Mouse (Mus musculus) E14TG2a.4 (cell line): ENCODE measurements around the gene Zfyve21.

Experiments
- H3K27me3 ChIP-seq: 2 replicates; pipeline ENCODE4 v1.6.1; 2014; ENCODE audit warnings: low read length, control low read depth; ENCODE audit not compliant: insufficient read depth
- H3K36me3 ChIP-seq: 2 replicates; pipeline ENCODE4 v1.6.1; 2014; ENCODE audit warnings: low read length, control low read depth; ENCODE audit not compliant: insufficient read depth
- H3K4me1 ChIP-seq: replicated peaks from 2 replicates; pipeline ENCODE4 v1.6.1; 2014; ENCODE audit warnings: low read depth, low read length, control low read depth
- H3K4me3 ChIP-seq: replicated peaks from 2 replicates; pipeline ENCODE4 v1.5.1; 2014; ENCODE audit warnings: mild to moderate bottlenecking, low read length
- H3K9me3 ChIP-seq: 2 replicates; pipeline ENCODE4 v1.6.1; 2014; ENCODE audit warnings: low read length, control low read depth
- CTCF ChIP-seq: conservative IDR thresholded peaks from 2 replicates; pipeline ENCODE4 v1.5.1; 2014; ENCODE audit warnings: low read length
- NANOG ChIP-seq: IDR thresholded peaks from 2 replicates; pipeline ENCODE4 v1.6.1; 2014; ENCODE audit warnings: borderline replicate concordance, low read length, mixed read lengths
- POU5F1 ChIP-seq: IDR thresholded peaks from 2 replicates; pipeline ENCODE4 v1.6.1; 2014; ENCODE audit warnings: low read length, borderline replicate concordance

Zfyve21 gene

DNA sequence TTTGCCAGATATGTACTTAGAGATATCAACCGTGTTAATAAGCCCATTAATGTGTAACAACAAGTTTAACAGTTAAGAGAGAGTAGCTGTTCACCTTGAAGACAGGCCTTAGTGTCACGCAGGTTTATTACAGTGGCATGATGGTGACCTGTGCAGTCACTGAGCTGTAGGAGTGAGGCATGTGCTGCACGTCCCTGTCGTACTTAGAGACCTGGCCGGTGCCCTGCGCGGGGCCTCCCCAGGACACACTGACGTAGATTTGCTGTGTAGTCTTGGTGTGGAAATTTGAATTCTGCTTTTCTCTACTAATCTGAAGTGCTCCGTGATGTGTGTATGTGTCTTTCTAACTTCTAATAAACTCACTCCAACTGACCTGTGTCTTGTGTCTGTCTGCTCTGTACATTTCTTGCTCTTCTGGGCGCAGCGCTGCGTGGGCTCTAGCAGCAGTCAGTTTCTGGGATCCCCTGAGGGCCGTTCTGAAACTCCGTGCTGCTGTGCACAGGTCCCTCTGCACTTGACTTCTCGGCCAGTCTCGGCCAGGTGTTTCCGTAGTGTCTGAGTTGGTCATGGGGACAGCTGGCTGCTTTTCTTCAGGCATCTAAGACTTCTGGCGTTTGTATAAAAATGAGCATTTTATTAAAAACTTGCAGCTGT, 19.3 kb upstream of the Zfyve21 start:
- H3K4me1 ChIP-seq: peaks cover 60% of the 10 kb centered on the region
- no peaks in the 10 kb centered on the region for H3K27me3 ChIP-seq
- TF ChIP-seq CTCF (no peak), NANOG (no peak), POU5F1 (no peak)
- H3K9me3 ChIP-seq: no peaks in the 10 kb centered on the region
- H3K36me3 ChIP-seq: peaks cover 89% of the 10 kb centered on the region
- peak overlapping the region; percentile 20; the same call in 1 of the 2 replicates for H3K4me3 ChIP-seq

DNA sequence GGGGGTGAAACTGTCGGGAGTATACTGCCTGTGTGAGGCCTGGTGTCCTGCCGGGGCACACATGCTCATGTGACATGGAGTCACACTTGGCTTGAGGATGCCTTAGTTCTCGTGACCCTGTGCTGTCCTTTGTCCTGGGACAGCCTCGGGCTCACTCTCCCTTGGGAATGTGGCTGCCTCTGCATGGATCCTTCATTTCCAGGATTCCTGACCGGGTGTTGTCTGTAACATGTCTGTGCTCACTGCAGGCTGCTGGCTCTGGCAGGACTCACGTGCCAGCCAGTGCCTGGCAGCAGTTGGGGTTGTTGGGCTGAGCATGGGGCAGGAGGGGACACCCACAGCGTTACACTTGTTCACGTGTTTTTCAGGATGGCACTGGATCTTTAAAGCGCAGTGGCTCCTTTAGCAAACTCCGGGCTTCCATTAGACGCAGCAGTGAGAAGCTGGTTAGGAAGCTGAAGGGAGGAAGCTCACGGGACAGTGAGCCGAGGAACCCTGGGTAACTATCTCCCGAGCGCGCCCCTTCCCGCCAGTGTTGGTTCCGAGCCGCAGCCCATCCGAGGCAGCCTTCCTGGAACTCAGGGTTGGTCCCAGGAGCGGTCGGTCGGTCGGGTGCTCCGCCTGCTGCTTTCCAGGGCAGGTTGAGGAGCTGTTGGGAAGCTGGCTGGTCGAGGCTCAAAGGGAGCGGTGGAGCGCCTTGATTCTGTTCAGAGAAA, 18.6 kb upstream of the Zfyve21 start:
- peak overlapping the region; percentile 60 for H3K4me3 ChIP-seq
- peaks cover 58% of the 10 kb centered on the region for H3K4me1 ChIP-seq
- H3K36me3 ChIP-seq: peaks cover 87% of the 10 kb centered on the region
- H3K9me3 ChIP-seq: no peaks in the 10 kb centered on the region
- no peaks in the 10 kb centered on the region for H3K27me3 ChIP-seq
- no peak for TF ChIP-seq CTCF
- TF ChIP-seq NANOG: no peak
- no peak for TF ChIP-seq POU5F1

- Histone ChIP-seq H3K27me3 (no peaks in the 10 kb centered on the region), H3K4me1 (peaks cover 57% of the 10 kb centered on the region), H3K9me3 (no peaks in the 10 kb centered on the region), H3K4me3 (peak overlapping the region; percentile 35), H3K36me3 (peaks cover 87% of the 10 kb centered on the region)
- no peak for TF ChIP-seq POU5F1
- no peak for TF ChIP-seq NANOG
Measured at GRCm38 (mm10) chr12:111797251-111797650, 16.7 kb upstream of the Zfyve21 start.

DNA sequence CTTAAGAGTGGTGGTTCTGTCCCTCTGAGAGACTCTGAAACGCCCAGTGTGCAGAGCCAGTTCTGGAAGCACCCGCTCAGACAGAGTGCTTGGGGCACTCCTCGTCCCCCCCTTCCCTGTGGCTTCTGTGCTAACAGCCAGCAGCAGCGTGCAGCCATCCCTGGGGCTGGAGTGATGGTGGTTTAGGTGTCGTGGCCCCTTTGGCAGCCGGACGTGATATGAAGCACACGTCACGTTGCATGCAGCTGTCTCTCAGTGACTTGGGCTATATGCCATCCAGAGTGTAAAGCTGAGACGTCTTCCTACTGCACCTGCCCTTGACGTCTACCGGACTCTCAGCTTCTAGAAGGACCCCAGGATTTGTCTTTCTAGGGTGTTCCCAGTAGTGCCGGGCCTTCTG, 15.5 kb upstream of the Zfyve21 start:
- TF ChIP-seq NANOG (no peak), POU5F1 (no peak), CTCF (no peak)
- Histone ChIP-seq H3K36me3 (peaks cover 88% of the 10 kb centered on the region), H3K4me3 (no peak overlapping the region), H3K4me1 (peaks cover 56% of the 10 kb centered on the region), H3K9me3 (no peaks in the 10 kb centered on the region), H3K27me3 (no peaks in the 10 kb centered on the region)

DNA sequence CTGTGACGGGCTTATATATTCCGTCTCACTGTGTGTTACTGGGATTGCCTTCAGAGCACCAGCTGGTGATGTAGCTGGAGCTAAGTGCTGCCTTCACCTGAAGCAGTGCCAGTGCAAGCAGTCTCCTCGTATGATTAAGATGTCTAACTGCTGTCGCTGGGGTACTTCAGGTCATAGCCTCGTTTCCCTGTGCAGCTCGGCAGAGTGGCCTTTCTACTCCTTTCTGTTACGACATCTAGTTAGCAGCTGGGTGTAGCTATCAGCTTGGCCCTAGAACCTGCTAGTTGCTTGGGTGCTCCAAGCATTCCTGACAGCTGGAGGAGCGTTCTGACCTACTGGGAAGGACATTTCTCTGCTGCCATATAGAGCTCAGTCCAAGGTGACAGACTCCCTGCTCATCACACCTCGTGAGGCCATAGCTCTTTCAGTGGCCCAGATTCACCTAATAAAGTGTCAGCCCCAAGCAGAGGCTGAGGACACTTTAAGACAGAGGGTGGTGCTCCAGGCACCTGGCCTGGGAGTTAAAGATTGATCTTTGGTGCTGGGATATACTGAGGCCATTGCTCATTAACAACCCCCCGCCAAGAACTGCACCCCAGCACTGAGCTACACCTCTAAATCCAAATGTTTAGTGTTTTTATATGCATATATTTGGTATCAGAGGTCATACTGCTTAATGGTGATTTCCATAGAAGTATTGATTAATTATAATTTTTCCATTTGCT, 13.3 kb upstream of the Zfyve21 start:
- Histone ChIP-seq H3K36me3 (peaks cover 93% of the 10 kb centered on the region), H3K27me3 (no peaks in the 10 kb centered on the region), H3K9me3 (no peaks in the 10 kb centered on the region), H3K4me1 (peaks cover 42% of the 10 kb centered on the region), H3K4me3 (no peak overlapping the region)
- TF ChIP-seq CTCF (no peak), NANOG (no peak), POU5F1 (no peak)

- TF ChIP-seq POU5F1: no peak
- no peak for TF ChIP-seq NANOG
- no peak for TF ChIP-seq CTCF
- Histone ChIP-seq H3K4me1 (peaks cover 39% of the 10 kb centered on the region), H3K9me3 (no peaks in the 10 kb centered on the region), H3K4me3 (no peak overlapping the region), H3K27me3 (no peaks in the 10 kb centered on the region), H3K36me3 (peaks cover 97% of the 10 kb centered on the region)
Measured at GRCm38 (mm10) chr12:111803538-111803937, 10.4 kb upstream of the Zfyve21 start.

DNA sequence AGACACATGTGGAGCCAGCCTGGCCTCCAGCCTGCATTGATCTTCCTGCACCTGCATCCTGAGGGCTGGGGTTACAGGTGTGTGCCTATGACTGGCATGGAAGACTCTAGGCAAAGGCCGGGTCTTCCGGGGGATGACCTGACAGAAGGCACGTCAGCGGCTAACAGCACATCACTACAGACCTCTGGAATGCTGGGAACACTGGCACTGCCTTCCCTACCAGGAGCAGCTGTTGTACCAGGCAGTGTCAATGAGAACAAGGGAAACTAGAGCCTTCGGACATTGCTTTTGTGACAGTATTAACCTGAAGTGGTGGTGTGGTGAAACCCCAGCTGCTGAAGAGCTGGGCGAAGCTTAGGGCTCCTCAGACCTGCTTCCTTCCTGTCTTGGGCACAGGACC, 5.2 kb upstream of the Zfyve21 start:
- Histone ChIP-seq H3K4me1 (peaks cover 60% of the 10 kb centered on the region), H3K36me3 (peaks cover 82% of the 10 kb centered on the region), H3K9me3 (no peaks in the 10 kb centered on the region), H3K4me3 (no peak overlapping the region), H3K27me3 (no peaks in the 10 kb centered on the region; the same call in 1 of the 2 replicates)
- TF ChIP-seq CTCF: no peak
- no peak for TF ChIP-seq POU5F1
- no peak for TF ChIP-seq NANOG

- Histone ChIP-seq H3K9me3 (no peaks in the 10 kb centered on the region), H3K4me3 (0 out of 2 replicates have a peak overlapping the region, but pooled peaks have one; percentile 26), H3K36me3 (peaks cover 72% of the 10 kb centered on the region), H3K27me3 (no peaks in the 10 kb centered on the region; the same call in 1 of the 2 replicates), H3K4me1 (peaks cover 62% of the 10 kb centered on the region)
- TF ChIP-seq CTCF (no peak), POU5F1 (no peak), NANOG (no peak)
Measured at GRCm38 (mm10) chr12:111809762-111810161, 4.2 kb upstream of the Zfyve21 start.
